8 mouse cellular contexts compared by ENCODE assay signal in the genomic region with DNA sequence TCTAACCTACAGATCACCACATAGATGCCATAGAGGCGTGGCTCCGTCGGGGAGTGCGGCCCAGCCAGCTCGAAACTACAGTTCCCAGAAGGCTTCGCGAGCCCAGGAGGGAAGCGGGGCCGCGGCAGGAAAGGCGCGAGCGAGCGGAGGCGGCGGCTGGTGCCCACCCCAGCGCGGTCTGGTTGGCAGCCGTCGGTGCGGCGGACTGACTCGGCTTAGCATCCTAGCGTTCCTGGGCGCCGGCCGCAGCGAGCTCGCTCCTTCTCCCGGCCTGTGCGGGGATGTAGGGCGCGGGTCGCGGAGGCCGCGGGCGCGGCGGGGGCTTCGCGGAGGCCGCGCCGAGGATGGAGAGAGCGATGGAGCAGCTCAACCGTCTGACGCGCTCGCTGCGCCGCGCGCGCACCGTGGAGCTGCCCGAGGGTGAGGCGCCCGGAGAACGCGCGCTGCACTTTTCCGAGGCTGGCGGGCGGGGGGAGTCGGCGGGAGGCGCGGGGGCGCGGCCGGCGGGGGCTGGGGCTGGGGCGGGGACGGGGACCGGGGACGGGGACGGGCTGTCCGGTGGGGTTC. TPM values are rescaled to one million over a fixed set of nuclear protein-coding genes. Genes with fewer than 3 reads are reported as not detected.
DNase-seq lines count a peak whose midpoint lies in the region; ATAC-seq and TF ChIP-seq lines count a peak whose summit lies in the region.

A gene (plus strand): TSS at position 99 of the 567 bp plus-strand sequence.

- H3K9me3 ChIP-seq in hindbrain, embryonic 12.5 days (replicated peaks) = no peaks in the 10 kb centered on the region
- no peaks in the 10 kb centered on the region for H3K9me3 ChIP-seq in lung, postnatal 0 days (ENCODE audit: low read length)

- under 1% methylated on average over 47 of the region's 79 CpGs for WGBS in hindbrain, embryonic 12.5 days
- 5% methylated on average over 39 of the region's 79 CpGs for WGBS in lung, postnatal 0 days

- TF ChIP-seq EP300 in lung, postnatal 0 days (IDR thresholded peaks at IDR 0.05) = no peak

- H3K27me3 ChIP-seq in hindbrain, embryonic 12.5 days = no peaks in the 10 kb centered on the region
- H3K27me3 ChIP-seq in lung, postnatal 0 days (replicated peaks; ENCODE audit: insufficient read depth, low read length) = no peaks in the 10 kb centered on the region

- peak within 1 kb of the TSS; percentile 71 for H3K4me2 ChIP-seq in hindbrain, embryonic 12.5 days (replicated peaks)
- peak within 1 kb of the TSS; percentile 73 for H3K4me2 ChIP-seq in lung, postnatal 0 days (replicated peaks; ENCODE audit: low read depth, low read length)

- peaks cover 4% of the 10 kb centered on the region for H3K4me1 ChIP-seq in hindbrain, embryonic 12.5 days
- H3K4me1 ChIP-seq in lung, postnatal 0 days (ENCODE audit: insufficient read depth, low read depth, low read length) = no peaks in the 10 kb centered on the region

- H3K9ac ChIP-seq in hindbrain, embryonic 12.5 days = peak within 1 kb of the TSS; percentile 89
- H3K9ac ChIP-seq in lung, postnatal 0 days (replicated peaks; ENCODE audit: low read depth) = peak within 1 kb of the TSS; percentile 46

- H3K27ac ChIP-seq in hindbrain, embryonic 12.5 days = peak within 1 kb of the TSS; percentile 98
- H3K27ac ChIP-seq in lung, postnatal 0 days (ENCODE audit: low read length) = peak within 1 kb of the TSS; percentile 71

- peak within 1 kb of the TSS; percentile 91 for H3K4me3 ChIP-seq in hindbrain, embryonic 12.5 days
- peak within 1 kb of the TSS; percentile 94 for H3K4me3 ChIP-seq in lung, postnatal 0 days (ENCODE audit: low read depth, low read length)

- ATAC-seq in hindbrain, embryonic 12.5 days (ENCODE audit: low FRiP score) = peak; percentile 98
- peak; percentile 98 for ATAC-seq in lung, postnatal 0 days

- no peak for TF ChIP-seq CTCF in lung, postnatal 0 days (IDR thresholded peaks at IDR 0.05)

- peak; percentile 93 for DNase-seq in NIH3T3 (ENCODE audit: low read depth)
- peak; percentile 92 to 95 for DNase-seq in cerebellum, postnatal 10 days
- DNase-seq in frontal cortex, postnatal 10 days (ENCODE audit: low spot score in 2 of 2) = peak; percentile 66 to 83
- DNase-seq in layer of hippocampus, postnatal 10 days (ENCODE audit: low spot score in 2 of 2) = peak; percentile 83 to 89
- DNase-seq in lung, postnatal 0 days (ENCODE audit: low spot score) = peak; percentile 90
- DNase-seq in ovary, postnatal 10 days (ENCODE audit: low spot score) = peak; percentile 67
- DNase-seq in thymus, postnatal 0 days (ENCODE audit: low spot score) = peak; percentile 88

- H3K36me3 ChIP-seq in hindbrain, embryonic 12.5 days = no peaks in the 10 kb centered on the region
- no peaks in the 10 kb centered on the region for H3K36me3 ChIP-seq in lung, postnatal 0 days (ENCODE audit: insufficient read depth, low read length)

RNA-seq across cellular contexts. Expression of the gene that starts here (rescaled TPM):
- polyA plus RNA-seq in hindbrain, embryonic 12.5 days (2016; fragmentation: Nextera tagmentation; extraction: Ambion mirVana) = 22.0 and 23.1 TPM in 2 replicates
- 10 to 100 TPM; 23.2 to 24.7 TPM for total RNA-seq in layer of hippocampus, postnatal 10 days (2021)
- 8.8 and 10.3 TPM in 2 replicates for polyA plus RNA-seq in lung, postnatal 0 days (2015; fragmentation: Nextera tagmentation; extraction: Ambion mirVana)
- 12.4 and 13.5 TPM in 2 replicates for polyA plus RNA-seq in thymus, postnatal 0 days (2015; fragmentation: Nextera tagmentation; extraction: Ambion mirVana)

Comparison
In these comparisons a context has a peak if more than half of its experiments do, and no peak if none do; other contexts are left out.
1. Peak in every context shown above with its lines: DNase-seq, ATAC-seq, H3K4me3 ChIP-seq and H3K27ac ChIP-seq.